Mouse (Mus musculus) lung, embryonic 14.5 days (tissue): ENCODE results near the gene Atp5h. TPM values are rescaled to one million over a fixed set of nuclear protein-coding genes. Genes with fewer than 3 reads are reported as not detected.

Source experiments
- ATAC-seq: fragments of 200-750 bp; cut with Nextera tagmentation; 2 replicates; pipeline ENCODE4 v1.8.0; 2017; ENCODE audit warnings: mild to moderate bottlenecking, moderate TSS enrichment, moderate library complexity; ENCODE audit not compliant: insufficient read depth
- DNase-seq: peaks from one replicate; pipeline ENCODE4 v3.0.0-alpha.2; 2015
- H3K27ac ChIP-seq: fragments of 300-500 bp; sonication (generic); 2 replicates; pipeline ENCODE4 v1.5.1; 2014; ENCODE audit warnings: low read depth, mild to moderate bottlenecking, moderate library complexity
- H3K27me3 ChIP-seq: fragments of 300-500 bp; sonication (generic); 2 replicates; pipeline ENCODE4 v1.6.1; 2014; ENCODE audit warnings: low read length, control low read depth; ENCODE audit not compliant: insufficient read depth
- H3K36me3 ChIP-seq: fragments of 300-500 bp; sonication (generic); 2 replicates; pipeline ENCODE4 v1.6.1; 2014; ENCODE audit warnings: control low read depth; ENCODE audit not compliant: insufficient read depth
- H3K4me1 ChIP-seq: fragments of 300-500 bp; sonication (generic); 2 replicates; pipeline ENCODE4 v1.6.1; 2014; ENCODE audit warnings: antibody characterized with exemption, control low read depth; ENCODE audit not compliant: insufficient read depth
- H3K4me2 ChIP-seq: fragments of 300-500 bp; sonication (generic); 2 replicates; pipeline ENCODE4 v1.6.1; 2014; ENCODE audit warnings: mild to moderate bottlenecking
- H3K4me3 ChIP-seq: fragments of 300-500 bp; sonication (generic); 2 replicates; pipeline ENCODE4 v1.5.1; 2014; ENCODE audit warnings: low read depth, low read length
- H3K9ac ChIP-seq: fragments of 300-500 bp; sonication (generic); 2 replicates; pipeline ENCODE4 v1.6.1; 2014
- H3K9me3 ChIP-seq: fragments of 300-500 bp; sonication (generic); 2 replicates; pipeline ENCODE4 v1.6.1; 2016; ENCODE audit warnings: low read depth, low read length, control low read depth
- CTCF ChIP-seq: IDR thresholded peaks from 2 replicates; pipeline ENCODE4 v1.5.1; 2016; ENCODE audit warnings: antibody characterized with exemption, low read depth
- WGBS: fragments of 180-500 bp; shearing (Covaris S2); extraction: QIAGEN DNeasy Blood & Tissue Kit; methylation state at CpG from one replicate; pipeline ENCODE4 v1.1.7; 2014; 5-methylcytosine and 5-hydroxymethylcytosine counted together
- polyA plus RNA-seq: library from polyadenylated mRNA; unstranded; fragments of >200 nt; fragmentation: Nextera tagmentation; extraction: Ambion mirVana; gene quantifications from 2 replicates; pipeline ENCODE4 v1.2.1, GENCODE M21; 2014

Gene Atp5h
- polyA plus RNA-seq, 1 experiment from 2014 or later = 817 TPM

DNA sequence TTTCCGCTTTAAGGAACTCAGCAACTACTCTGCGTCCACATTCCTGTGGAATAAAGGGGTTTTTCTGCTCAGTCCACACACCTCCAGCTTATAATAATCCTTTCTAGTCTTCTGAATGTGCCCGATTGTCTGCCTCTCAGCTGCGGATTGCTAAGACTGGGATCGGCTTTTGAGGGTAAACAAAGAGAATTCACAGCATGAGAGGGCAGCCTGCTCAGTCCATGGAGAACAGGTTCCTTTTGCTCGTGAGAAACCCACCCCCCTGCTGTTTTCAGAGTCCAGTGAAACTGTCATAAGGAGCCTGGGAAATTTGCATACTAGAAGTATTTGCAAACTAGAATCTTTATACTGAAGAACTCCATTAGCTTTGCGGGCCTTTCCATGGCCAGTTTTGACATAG, 10.2 kb downstream of the Atp5h start:
- no peaks in the 10 kb centered on the region for H3K27me3 ChIP-seq
- WGBS = 89% methylated on average over 7 of the region's 7 CpGs

DNA sequence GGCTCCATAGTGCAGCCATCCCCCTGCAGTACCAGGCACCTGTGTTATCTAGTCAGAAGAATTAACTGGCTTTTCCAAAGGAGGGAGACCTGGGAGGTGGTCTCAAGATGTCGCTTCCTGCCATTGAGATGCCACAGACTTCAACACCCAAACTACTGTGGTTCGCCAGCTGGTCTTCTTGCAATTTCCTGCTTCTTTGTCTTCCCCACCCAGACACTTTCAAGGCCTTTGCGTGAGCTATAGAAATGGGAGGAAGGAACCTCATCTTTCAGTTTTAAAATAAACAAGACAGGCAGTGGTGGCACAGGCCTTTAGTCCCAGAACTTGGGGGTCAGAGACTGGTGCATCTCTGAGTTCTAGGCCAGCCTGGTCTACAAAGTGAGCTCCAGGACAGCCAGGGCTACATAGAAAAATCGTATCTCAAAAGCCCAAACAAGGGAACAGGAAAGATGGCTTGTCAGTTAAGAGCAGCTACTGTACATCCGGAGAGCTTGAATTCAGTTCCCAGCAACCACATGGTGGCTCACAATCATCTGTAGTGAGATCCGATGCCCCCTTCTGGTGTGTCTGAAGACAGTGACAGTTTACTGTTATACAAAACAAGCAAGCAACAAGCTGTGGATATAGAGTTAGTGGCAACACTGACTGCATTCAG, 11.4 kb downstream of the Atp5h start:
- Histone ChIP-seq H3K4me1 (peaks cover 10% of the 10 kb centered on the region), H3K36me3 (peaks cover 44% of the 10 kb centered on the region), H3K4me2 (no peak overlapping the region), H3K9me3 (no peaks in the 10 kb centered on the region), H3K4me3 (no peak overlapping the region), H3K27me3 (no peaks in the 10 kb centered on the region), H3K27ac (peak overlapping the region; percentile 46; the same call in 1 of the 2 replicates), H3K9ac (no peak overlapping the region)
- DNase-seq = peak; percentile 11
- ATAC-seq = no peak
- 74% methylated on average over 6 of the region's 6 CpGs for WGBS
- TF ChIP-seq CTCF = peak; percentile 27

More for the DNA sequence above, 10.2 kb downstream of the Atp5h start:
- DNase-seq (no peak), ATAC-seq (no peak)
- Histone ChIP-seq H3K9me3 (no peaks in the 10 kb centered on the region), H3K4me3 (no peak overlapping the region), H3K4me1 (peaks cover 7% of the 10 kb centered on the region), H3K9ac (no peak overlapping the region), H3K36me3 (peaks cover 44% of the 10 kb centered on the region), H3K4me2 (no peak overlapping the region), H3K27ac (no peak overlapping the region)
- no peak for TF ChIP-seq CTCF

DNA sequence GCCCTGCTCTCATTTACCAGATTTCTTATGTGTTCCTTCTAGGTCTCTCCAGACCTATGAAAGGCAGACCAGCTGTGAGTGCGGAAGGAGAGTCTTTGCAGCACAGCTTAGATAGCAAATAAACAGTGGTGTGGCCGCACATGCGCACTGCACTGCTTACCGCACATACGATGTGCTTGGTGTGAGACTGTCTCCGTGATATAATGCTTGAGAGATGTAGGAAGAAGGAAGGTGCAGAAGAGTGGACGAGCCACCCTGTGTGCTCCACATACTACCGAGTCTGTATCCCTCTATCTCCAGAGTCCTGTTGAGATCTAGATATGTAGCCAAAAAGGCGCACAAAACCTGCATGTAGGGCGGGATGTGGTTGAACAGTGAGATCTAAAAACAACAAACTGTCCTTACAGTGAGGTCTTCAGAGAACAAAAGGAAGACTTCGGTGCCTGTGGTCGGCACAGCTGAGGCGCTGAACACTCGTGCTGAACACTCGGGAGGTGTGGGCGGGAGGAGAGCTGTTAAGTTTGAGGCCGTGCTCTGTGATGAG, 12.8 kb downstream of the Atp5h start:
- no peak for DNase-seq
- H3K36me3 ChIP-seq = peaks cover 44% of the 10 kb centered on the region

DNA sequence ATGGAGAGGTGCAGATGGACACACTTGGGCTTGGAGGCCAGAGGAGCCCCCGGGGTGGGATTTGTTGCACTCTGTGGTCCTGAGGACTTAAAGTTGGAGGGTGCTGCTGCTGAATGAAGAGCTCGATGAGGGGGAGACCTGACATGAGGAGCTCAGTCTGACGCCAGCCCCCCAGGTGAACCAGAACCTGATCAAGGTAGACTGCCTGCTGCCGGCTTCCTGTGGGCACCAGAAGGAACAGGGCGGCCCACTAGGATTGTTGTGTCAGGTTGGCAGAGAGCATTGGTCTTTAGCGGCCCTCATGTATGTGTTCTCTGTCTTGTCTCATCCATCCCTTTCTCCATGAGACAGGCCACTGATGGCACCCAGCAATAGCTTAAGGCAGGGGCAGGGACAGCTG, 14.0 kb downstream of the Atp5h start:
- H3K36me3 ChIP-seq = peaks cover 35% of the 10 kb centered on the region
- H3K27ac ChIP-seq = no peak overlapping the region
- H3K9me3 ChIP-seq = no peaks in the 10 kb centered on the region
- 93% methylated on average over 6 of the region's 6 CpGs for WGBS
- DNase-seq (no peak), ATAC-seq (no peak)
- H3K4me1 ChIP-seq = peaks cover 7% of the 10 kb centered on the region
- TF ChIP-seq CTCF = no peak
- H3K4me2 ChIP-seq = no peak overlapping the region
- H3K4me3 ChIP-seq = no peak overlapping the region
- no peak overlapping the region for H3K9ac ChIP-seq
- H3K27me3 ChIP-seq = no peaks in the 10 kb centered on the region

More for the DNA sequence above, 12.8 kb downstream of the Atp5h start:
- no peak for ATAC-seq
- no peaks in the 10 kb centered on the region for H3K9me3 ChIP-seq
- H3K27me3 ChIP-seq = no peaks in the 10 kb centered on the region
- 93% methylated on average over 17 of the region's 17 CpGs for WGBS
- H3K27ac ChIP-seq = peak overlapping the region; percentile 9; the same call in 1 of the 2 replicates
- no peak overlapping the region for H3K4me2 ChIP-seq
- TF ChIP-seq CTCF = no peak
- peaks cover 10% of the 10 kb centered on the region for H3K4me1 ChIP-seq
- H3K9ac ChIP-seq = no peak overlapping the region
- H3K4me3 ChIP-seq = no peak overlapping the region

DNA sequence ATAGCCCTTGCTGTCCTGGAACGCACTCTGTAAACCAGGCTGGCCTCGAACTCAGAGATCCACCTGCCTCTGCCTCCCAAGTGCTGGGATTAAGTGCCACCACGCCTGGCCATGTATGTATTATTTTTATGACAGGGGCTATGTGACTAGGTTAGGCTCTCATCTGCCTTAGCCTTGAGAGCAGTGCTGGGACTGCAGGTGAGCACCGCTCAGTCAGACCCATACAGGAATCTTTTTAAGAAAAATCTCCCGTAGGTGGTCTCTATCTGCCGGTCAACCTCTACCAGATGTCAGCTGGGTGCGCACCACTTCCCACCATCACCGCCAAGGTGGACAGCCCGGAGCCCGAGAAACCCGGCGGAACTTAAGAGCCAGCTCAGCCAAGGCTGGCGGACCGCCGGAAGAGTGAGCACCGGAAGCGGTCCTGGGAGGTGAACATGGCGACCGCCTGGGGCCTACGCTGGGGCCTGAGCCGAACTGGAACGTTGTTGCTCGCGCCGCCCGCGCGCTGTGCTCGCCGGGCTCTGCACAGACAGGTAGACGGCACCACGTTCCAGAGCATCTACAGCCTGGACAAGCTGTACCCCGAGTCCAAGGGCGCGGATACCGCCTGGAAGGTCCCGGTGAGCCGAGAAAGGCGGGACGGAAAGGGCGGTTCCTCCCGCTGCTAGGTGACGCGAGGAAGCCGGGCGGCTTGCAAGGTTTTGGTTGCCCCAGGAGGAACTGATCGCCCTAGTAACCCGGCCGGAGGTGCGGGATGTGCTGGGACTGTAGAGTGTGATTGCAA, 16.2 kb downstream of the Atp5h start, which contains the start of gene Mrpl58:
Gene Mrpl58 (plus strand): TSS at position 415 of the 787 bp plus-strand sequence.
- peaks cover 7% of the 10 kb centered on the region for H3K4me1 ChIP-seq
- H3K36me3 ChIP-seq = peaks cover 19% of the 10 kb centered on the region
- no peaks in the 10 kb centered on the region for H3K9me3 ChIP-seq
- no peak for TF ChIP-seq CTCF
- ATAC-seq = peak; percentile 92
- H3K27me3 ChIP-seq = no peaks in the 10 kb centered on the region
- DNase-seq = peak; percentile 92
- WGBS = 3% methylated on average over 50 of the region's 50 CpGs
- H3K4me3 ChIP-seq = peak within 1 kb of the TSS; percentile 83
- H3K4me2 ChIP-seq = peak within 1 kb of the TSS; percentile 74
- peak within 1 kb of the TSS; percentile 88 for H3K27ac ChIP-seq
- peak within 1 kb of the TSS; percentile 91 for H3K9ac ChIP-seq

DNA sequence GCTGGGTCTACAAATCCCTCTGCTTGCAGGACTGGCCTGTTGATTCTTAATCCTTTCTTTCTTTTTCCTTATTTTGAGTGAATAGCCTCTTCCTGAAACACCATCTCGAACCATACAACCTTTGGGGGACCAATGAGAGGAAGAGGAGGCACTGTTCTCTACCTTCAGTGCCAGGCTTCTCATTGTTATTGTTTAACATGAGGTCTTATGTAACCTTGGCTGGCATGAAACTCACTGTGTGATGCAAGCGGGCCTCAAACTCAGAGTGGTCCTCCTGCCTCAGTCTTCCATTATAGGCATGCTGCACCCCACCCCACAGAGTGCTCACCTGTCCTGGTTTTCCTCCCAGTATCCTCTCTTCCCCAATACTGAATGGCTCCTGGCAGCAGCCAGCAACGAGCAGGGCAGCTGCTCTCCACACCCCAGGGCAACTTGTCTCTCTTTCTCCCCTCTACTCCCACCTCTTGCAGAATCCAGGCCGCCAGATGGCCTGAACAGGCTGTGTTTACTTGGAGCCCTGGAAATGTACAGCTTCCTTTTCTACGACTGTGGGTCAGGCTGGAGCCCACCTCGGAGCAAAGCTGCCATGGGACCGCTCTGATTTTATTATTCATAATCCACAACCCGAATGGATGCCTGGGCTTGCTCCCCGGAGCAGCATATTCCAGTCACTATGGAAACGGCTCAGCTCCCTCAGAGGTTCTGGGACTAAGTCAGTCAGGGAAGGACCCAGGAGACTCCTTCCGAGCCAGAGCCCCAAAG, 19.0 kb downstream of the Atp5h start:
- no peak for DNase-seq
- 44% methylated on average over 11 of the region's 11 CpGs for WGBS
- TF ChIP-seq CTCF = no peak
- H3K4me1 ChIP-seq = peaks cover 7% of the 10 kb centered on the region
- no peaks in the 10 kb centered on the region for H3K9me3 ChIP-seq
- H3K9ac ChIP-seq = no peak overlapping the region
- no peak overlapping the region for H3K4me3 ChIP-seq
- peak overlapping the region; percentile 12; the same call in 1 of the 2 replicates for H3K27ac ChIP-seq
- H3K36me3 ChIP-seq = 0 out of 2 replicates have a peak, but pooled peaks cover 10% of the 10 kb centered on the region
- ATAC-seq = no peak
- H3K4me2 ChIP-seq = no peak overlapping the region
- no peaks in the 10 kb centered on the region for H3K27me3 ChIP-seq
